Mouse (Mus musculus): ENCODE measurements at regions not wholly inside any gene's neighbourhood (a gene's known extent, or its start where the extent isn't known, plus 50 kb on each side); places are given as distances from the start of the nearest gene placed in this dataset.

DNA sequence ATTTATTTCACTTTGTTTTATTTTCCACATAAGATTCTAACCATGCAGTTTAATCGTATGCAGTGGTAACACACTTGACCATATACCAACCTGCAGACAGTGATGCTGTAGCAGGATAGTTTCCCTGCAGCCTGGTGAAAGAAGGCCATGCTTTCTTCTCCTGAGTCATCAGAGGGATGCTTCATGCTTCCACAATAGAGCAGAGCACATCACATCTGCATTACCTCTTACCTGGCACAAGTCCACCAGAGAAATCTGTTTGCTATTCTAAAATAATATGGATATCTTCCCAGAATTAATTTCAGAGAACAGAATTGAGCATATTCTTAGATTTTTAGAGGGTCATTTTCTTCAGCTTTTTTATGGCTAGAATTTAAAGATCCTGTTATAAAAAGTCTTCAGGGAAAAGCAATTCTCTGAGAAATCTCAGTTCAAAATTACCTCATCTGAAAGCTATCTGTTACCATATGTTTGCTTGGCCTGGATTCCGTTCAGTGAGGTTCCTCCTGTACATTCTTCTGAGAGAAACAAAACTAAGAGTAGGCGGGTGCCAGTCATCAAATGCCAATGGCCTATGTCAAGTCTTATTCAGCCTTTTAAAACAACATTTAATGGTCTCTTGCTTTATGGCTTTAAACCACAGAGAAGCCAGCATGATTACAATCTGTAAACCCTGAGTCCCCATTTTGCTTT, 87.3 kb upstream of the Arsj start:
- no peak overlapping the region for H3K4me3 ChIP-seq (ENCODE audit: low read depth, low read length)
- no peak overlapping the region for H3K4me2 ChIP-seq (ENCODE audit: low read depth, low read length, severe bottlenecking)
- ATAC-seq (replicated peaks; ENCODE audit: low FRiP score) (no peak), DNase-seq (ENCODE audit: low spot score) (no peak)
- no peaks in the 10 kb centered on the region for H3K4me1 ChIP-seq (replicated peaks; ENCODE audit: control insufficient read depth, insufficient read depth, low read length)
- H3K27ac ChIP-seq (ENCODE audit: low read depth, low read length) = no peak overlapping the region
- no peaks in the 10 kb centered on the region for H3K27me3 ChIP-seq (ENCODE audit: control insufficient read depth, insufficient read depth, low read length)
- 70% methylated on average over 3 of the region's 3 CpGs for WGBS
- no peaks in the 10 kb centered on the region for H3K9me3 ChIP-seq (ENCODE audit: control insufficient read depth, low read length)
- H3K36me3 ChIP-seq (ENCODE audit: control insufficient read depth, insufficient read depth, low read length) = no peaks in the 10 kb centered on the region
- no peak overlapping the region for H3K9ac ChIP-seq (ENCODE audit: low read length)

- DNase-seq (ENCODE audit: low spot score) = no peak
- H3K27me3 ChIP-seq (ENCODE audit: control insufficient read depth, insufficient read depth, low read length) = no peaks in the 10 kb centered on the region
- 79% methylated on average over 7 of the region's 7 CpGs for WGBS
- no peaks in the 10 kb centered on the region for H3K36me3 ChIP-seq (ENCODE audit: control insufficient read depth, insufficient read depth, low read length)
- H3K4me1 ChIP-seq (replicated peaks; ENCODE audit: control insufficient read depth, insufficient read depth, low read length) = no peaks in the 10 kb centered on the region
- no peak for ATAC-seq (replicated peaks; ENCODE audit: low FRiP score)
- H3K27ac ChIP-seq (ENCODE audit: low read depth, low read length) = no peak overlapping the region
- H3K9ac ChIP-seq (ENCODE audit: low read length) = no peak overlapping the region
- no peak overlapping the region for H3K4me3 ChIP-seq (ENCODE audit: low read depth, low read length)
- no peak overlapping the region for H3K4me2 ChIP-seq (ENCODE audit: low read depth, low read length, severe bottlenecking)
- H3K9me3 ChIP-seq (ENCODE audit: control insufficient read depth, low read length) = no peaks in the 10 kb centered on the region
Observed at GRCm38 (mm10) chr3:126284294-126285090, 79.0 kb upstream of the Arsj start.

GRCm38 (mm10) chr3:126292259-126292658, 71.2 kb upstream of the Arsj start:
- DNase-seq (ENCODE audit: low spot score) = no peak
- no peak for ATAC-seq (replicated peaks; ENCODE audit: low FRiP score)
- H3K36me3 ChIP-seq (ENCODE audit: control insufficient read depth, insufficient read depth, low read length) = no peaks in the 10 kb centered on the region
- WGBS = 87% methylated on average over 5 of the region's 5 CpGs
- H3K4me3 ChIP-seq (ENCODE audit: low read depth, low read length) = no peak overlapping the region
- H3K4me2 ChIP-seq (ENCODE audit: low read depth, low read length, severe bottlenecking) = no peak overlapping the region
- H3K27ac ChIP-seq (ENCODE audit: low read depth, low read length) = no peak overlapping the region
- H3K9me3 ChIP-seq (ENCODE audit: control insufficient read depth, low read length) = no peaks in the 10 kb centered on the region
- H3K4me1 ChIP-seq (replicated peaks; ENCODE audit: control insufficient read depth, insufficient read depth, low read length) = no peaks in the 10 kb centered on the region
- H3K27me3 ChIP-seq (ENCODE audit: control insufficient read depth, insufficient read depth, low read length) = no peaks in the 10 kb centered on the region
- H3K9ac ChIP-seq (ENCODE audit: low read length) = no peak overlapping the region

DNA sequence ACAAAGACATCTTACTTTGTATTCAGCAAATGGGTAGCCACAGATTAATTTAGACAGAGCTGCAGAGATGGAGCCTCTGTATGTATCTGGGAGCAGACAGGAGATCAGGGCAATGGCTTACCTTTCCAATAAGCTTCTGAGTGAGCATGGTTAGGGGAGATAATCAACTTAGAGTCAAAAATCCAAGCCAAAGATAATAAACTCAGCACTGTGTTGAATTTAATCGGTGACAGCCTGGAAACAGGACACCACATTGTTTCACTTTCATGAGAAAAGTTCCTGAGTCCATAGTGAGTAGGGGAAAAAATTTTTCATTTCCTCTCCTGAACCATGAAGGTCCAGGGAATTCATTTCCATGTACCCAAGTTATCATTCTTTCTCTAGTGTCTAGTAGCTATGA, 70.7 kb upstream of the Arsj start:
- H3K9me3 ChIP-seq (ENCODE audit: control insufficient read depth, low read length) = no peaks in the 10 kb centered on the region
- no peak overlapping the region for H3K4me3 ChIP-seq (ENCODE audit: low read depth, low read length)
- DNase-seq (ENCODE audit: low spot score) (no peak), ATAC-seq (replicated peaks; ENCODE audit: low FRiP score) (no peak)
- no peaks in the 10 kb centered on the region for H3K36me3 ChIP-seq (ENCODE audit: control insufficient read depth, insufficient read depth, low read length)
- H3K4me1 ChIP-seq (replicated peaks; ENCODE audit: control insufficient read depth, insufficient read depth, low read length) = no peaks in the 10 kb centered on the region
- 57% methylated on average over 1 of the region's 1 CpGs for WGBS
- no peak overlapping the region for H3K27ac ChIP-seq (ENCODE audit: low read depth, low read length)
- H3K27me3 ChIP-seq (ENCODE audit: control insufficient read depth, insufficient read depth, low read length) = no peaks in the 10 kb centered on the region
- no peak overlapping the region for H3K4me2 ChIP-seq (ENCODE audit: low read depth, low read length, severe bottlenecking)
- H3K9ac ChIP-seq (ENCODE audit: low read length) = no peak overlapping the region

DNA sequence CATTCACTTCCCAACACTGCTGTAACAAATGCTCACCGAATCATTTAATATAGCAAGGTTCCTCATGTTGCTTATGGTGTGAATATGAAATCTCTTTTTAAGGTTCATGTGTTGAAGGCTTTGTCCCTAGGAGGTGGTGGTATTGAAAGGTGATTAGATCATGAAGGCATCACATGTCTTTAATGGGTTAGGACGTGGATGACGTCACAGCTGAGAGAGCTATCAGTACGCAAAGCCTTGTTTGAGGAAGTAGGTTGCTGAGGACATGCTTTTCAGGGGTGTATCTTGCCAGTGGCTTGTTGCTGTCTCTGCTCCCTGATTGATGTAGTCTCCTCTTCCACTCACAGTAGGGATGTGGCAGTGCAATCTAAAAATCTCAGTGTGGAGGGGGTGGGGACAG, 69.8 kb upstream of the Arsj start:
- Histone ChIP-seq H3K27ac (ENCODE audit: low read depth, low read length) (no peak overlapping the region), H3K27me3 (ENCODE audit: control insufficient read depth, insufficient read depth, low read length) (no peaks in the 10 kb centered on the region)

GRCm38 (mm10) chr3:126295932-126296331, 67.6 kb upstream of the Arsj start:
- WGBS = 81% methylated on average over 1 of the region's 1 CpGs
- Histone ChIP-seq H3K27ac (ENCODE audit: low read depth, low read length) (no peak overlapping the region), H3K36me3 (ENCODE audit: control insufficient read depth, insufficient read depth, low read length) (no peaks in the 10 kb centered on the region), H3K4me2 (ENCODE audit: low read depth, low read length, severe bottlenecking) (no peak overlapping the region), H3K9me3 (ENCODE audit: control insufficient read depth, low read length) (no peaks in the 10 kb centered on the region), H3K4me3 (ENCODE audit: low read depth, low read length) (no peak overlapping the region), H3K27me3 (ENCODE audit: control insufficient read depth, insufficient read depth, low read length) (no peaks in the 10 kb centered on the region), H3K9ac (ENCODE audit: low read length) (no peak overlapping the region), H3K4me1 (replicated peaks; ENCODE audit: control insufficient read depth, insufficient read depth, low read length) (no peaks in the 10 kb centered on the region)
- DNase-seq (ENCODE audit: low spot score) (no peak), ATAC-seq (replicated peaks; ENCODE audit: low FRiP score) (no peak)

More for the DNA sequence above, 69.8 kb upstream of the Arsj start:
- Histone ChIP-seq H3K4me2 (ENCODE audit: low read depth, low read length, severe bottlenecking) (no peak overlapping the region), H3K4me1 (replicated peaks; ENCODE audit: control insufficient read depth, insufficient read depth, low read length) (no peaks in the 10 kb centered on the region), H3K4me3 (ENCODE audit: low read depth, low read length) (no peak overlapping the region), H3K9me3 (ENCODE audit: control insufficient read depth, low read length) (no peaks in the 10 kb centered on the region), H3K36me3 (ENCODE audit: control insufficient read depth, insufficient read depth, low read length) (no peaks in the 10 kb centered on the region), H3K9ac (ENCODE audit: low read length) (no peak overlapping the region)
- 92% methylated on average over 4 of the region's 4 CpGs for WGBS
- no peak for ATAC-seq (replicated peaks; ENCODE audit: low FRiP score)
- no peak for DNase-seq (ENCODE audit: low spot score)

DNA sequence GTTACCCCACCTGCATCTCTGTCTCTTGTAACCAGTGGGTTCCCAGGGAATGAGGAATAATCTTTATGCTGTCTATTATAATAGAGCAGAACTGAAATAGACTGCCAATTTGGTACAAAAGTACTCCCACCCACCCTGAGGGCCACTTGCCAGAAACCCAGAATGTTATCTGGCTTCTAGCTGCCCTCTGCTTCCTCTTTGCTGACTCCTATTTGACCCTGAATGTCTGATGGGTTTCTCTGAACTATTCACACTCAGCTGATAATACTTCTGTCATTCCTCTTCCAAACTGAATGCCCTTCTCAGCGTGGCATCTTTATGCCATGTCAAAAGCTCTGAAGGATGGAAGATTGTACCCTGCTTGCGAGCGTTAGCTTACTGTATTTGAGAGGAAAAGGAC, 64.2 kb upstream of the Arsj start:
- no peaks in the 10 kb centered on the region for H3K9me3 ChIP-seq (ENCODE audit: control insufficient read depth, low read length)
- H3K27ac ChIP-seq (ENCODE audit: low read depth, low read length) = no peak overlapping the region
- WGBS = 80% methylated on average over 3 of the region's 3 CpGs
- no peak overlapping the region for H3K4me2 ChIP-seq (ENCODE audit: low read depth, low read length, severe bottlenecking)
- no peaks in the 10 kb centered on the region for H3K36me3 ChIP-seq (ENCODE audit: control insufficient read depth, insufficient read depth, low read length)
- DNase-seq (ENCODE audit: low spot score) (no peak), ATAC-seq (replicated peaks; ENCODE audit: low FRiP score) (no peak)
- no peak overlapping the region for H3K4me3 ChIP-seq (ENCODE audit: low read depth, low read length)
- no peaks in the 10 kb centered on the region for H3K4me1 ChIP-seq (replicated peaks; ENCODE audit: control insufficient read depth, insufficient read depth, low read length)
- H3K9ac ChIP-seq (ENCODE audit: low read length) = no peak overlapping the region
- H3K27me3 ChIP-seq (ENCODE audit: control insufficient read depth, insufficient read depth, low read length) = no peaks in the 10 kb centered on the region

DNA sequence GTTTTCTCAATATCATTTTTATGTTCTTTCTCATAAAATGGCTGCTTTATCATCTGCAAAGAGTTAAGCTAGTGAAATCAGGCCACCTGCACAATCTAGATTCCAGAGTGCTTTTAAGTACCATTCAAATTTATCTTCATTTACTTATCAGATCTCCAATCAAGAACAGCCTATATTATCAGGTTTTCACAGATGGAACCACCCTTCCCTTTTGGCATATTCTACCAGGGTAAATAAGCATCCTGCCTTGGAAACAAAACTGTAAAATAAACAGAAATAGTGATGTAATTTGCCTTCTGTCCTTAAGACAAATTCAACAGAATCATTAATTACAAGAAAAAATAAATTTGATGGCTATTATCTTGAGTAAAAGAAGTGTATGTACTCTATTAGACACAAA, 55.2 kb upstream of the Arsj start:
- H3K27me3 ChIP-seq (ENCODE audit: control insufficient read depth, insufficient read depth, low read length) = no peaks in the 10 kb centered on the region
- no peak overlapping the region for H3K9ac ChIP-seq (ENCODE audit: low read length)
- no peaks in the 10 kb centered on the region for H3K9me3 ChIP-seq (ENCODE audit: control insufficient read depth, low read length)
- H3K4me2 ChIP-seq (ENCODE audit: low read depth, low read length, severe bottlenecking) = no peak overlapping the region
- H3K4me1 ChIP-seq (replicated peaks; ENCODE audit: control insufficient read depth, insufficient read depth, low read length) = no peaks in the 10 kb centered on the region
- no peaks in the 10 kb centered on the region for H3K36me3 ChIP-seq (ENCODE audit: control insufficient read depth, insufficient read depth, low read length)
- no peak for DNase-seq (ENCODE audit: low spot score)
- no peak for ATAC-seq (replicated peaks; ENCODE audit: low FRiP score)
- H3K27ac ChIP-seq (ENCODE audit: low read depth, low read length) = no peak overlapping the region
- H3K4me3 ChIP-seq (ENCODE audit: low read depth, low read length) = no peak overlapping the region
